Mouse (Mus musculus): ENCODE data around the gene Pnpla6. TPM values are rescaled to one million over a fixed set of nuclear protein-coding genes. Genes with fewer than 3 reads are reported as not detected.

The Pnpla6 gene
- polyA plus RNA-seq, 1 experiment: 18.6 TPM

- Histone ChIP-seq H3K79me3 (ENCODE audit: low read depth) (peaks cover 6% of the 10 kb centered on the region), H3ac (ENCODE audit: control insufficient read depth, insufficient read length, low read depth) (peak overlapping the region; percentile 67), H3K4me3 (ENCODE audit: insufficient read depth, poor library complexity, severe bottlenecking) (peak overlapping the region; percentile 41), H3K27me3 (ENCODE audit: control insufficient read depth, insufficient read depth, insufficient read length) (no peaks in the 10 kb centered on the region), H3K36me3 (ENCODE audit: control insufficient read depth, insufficient read depth) (peaks cover 8% of the 10 kb centered on the region), H3K79me2 (ENCODE audit: control insufficient read depth, insufficient read depth) (peaks cover 18% of the 10 kb centered on the region)
- TF ChIP-seq CTCF (IDR thresholded peaks at IDR 0.05; ENCODE audit: control insufficient read depth, insufficient read depth, insufficient read length) (no peak), FOSL1 (IDR thresholded peaks at IDR 0.05; ENCODE audit: insufficient read depth, low read length, poor library complexity, severe bottlenecking) (no peak), MYOG (IDR thresholded peaks at IDR 0.05; ENCODE audit: control insufficient read depth, extremely low read depth, insufficient read length) (no peak), MAX (IDR thresholded peaks at IDR 0.05) (no peak), CEBPB (IDR thresholded peaks at IDR 0.05; ENCODE audit: low read depth) (no peak), USF1 (IDR thresholded peaks at IDR 0.05; ENCODE audit: low read depth) (no peak)
Measured at GRCm38 (mm10) chr8:3499751-3500150, 15.4 kb upstream of the Pnpla6 start.

GRCm38 (mm10) chr8:3500235-3501090 lies 14.7 kb upstream of the Pnpla6 start, which contains the start of gene Mcoln1:
Mcoln1 (plus strand) TSS chr8:3500457.
- H3K79me2 ChIP-seq (ENCODE audit: control insufficient read depth, insufficient read depth): peaks cover 18% of the 10 kb centered on the region
- TF ChIP-seq FOSL1 (IDR thresholded peaks at IDR 0.05; ENCODE audit: insufficient read depth, low read length, poor library complexity, severe bottlenecking): no peak
- no peak for TF ChIP-seq CTCF (IDR thresholded peaks at IDR 0.05; ENCODE audit: control insufficient read depth, insufficient read depth, insufficient read length)
- no peak for TF ChIP-seq MYOD1 (IDR thresholded peaks at IDR 0.05; ENCODE audit: control insufficient read depth, insufficient read length, low read depth)
- no peak for TF ChIP-seq CEBPB (IDR thresholded peaks at IDR 0.05; ENCODE audit: low read depth)
- peak; percentile 79 for TF ChIP-seq MAX (IDR thresholded peaks at IDR 0.05)
- TF ChIP-seq USF1 (IDR thresholded peaks at IDR 0.05; ENCODE audit: low read depth): peak; percentile 99
- no peak for TF ChIP-seq MYOG (IDR thresholded peaks at IDR 0.05; ENCODE audit: control insufficient read depth, extremely low read depth, insufficient read length)
- H3K4me3 ChIP-seq (ENCODE audit: insufficient read depth, poor library complexity, severe bottlenecking): peak within 1 kb of the TSS; percentile 41
- peak within 1 kb of the TSS; percentile 92 for H3ac ChIP-seq (ENCODE audit: control insufficient read depth, insufficient read length, low read depth)
- peaks cover 5% of the 10 kb centered on the region for H3K79me3 ChIP-seq (ENCODE audit: low read depth)
- H3K27me3 ChIP-seq (ENCODE audit: control insufficient read depth, insufficient read depth, insufficient read length): no peaks in the 10 kb centered on the region
- peaks cover 5% of the 10 kb centered on the region for H3K36me3 ChIP-seq (ENCODE audit: control insufficient read depth, insufficient read depth)

GRCm38 (mm10) chr8:3502217-3502616 lies 13.0 kb upstream of the Pnpla6 start:
- peaks cover 18% of the 10 kb centered on the region for H3K79me2 ChIP-seq (ENCODE audit: control insufficient read depth, insufficient read depth)
- H3K27me3 ChIP-seq (ENCODE audit: control insufficient read depth, insufficient read depth, insufficient read length): no peaks in the 10 kb centered on the region
- H3K36me3 ChIP-seq (ENCODE audit: control insufficient read depth, insufficient read depth): peaks cover 20% of the 10 kb centered on the region
- H3ac ChIP-seq (ENCODE audit: control insufficient read depth, insufficient read length, low read depth): no peak overlapping the region
- peaks cover 5% of the 10 kb centered on the region for H3K79me3 ChIP-seq (ENCODE audit: low read depth)
- TF ChIP-seq MYOD1 (IDR thresholded peaks at IDR 0.05; ENCODE audit: control insufficient read depth, insufficient read length, low read depth): no peak
- TF ChIP-seq MYOG (IDR thresholded peaks at IDR 0.05; ENCODE audit: control insufficient read depth, extremely low read depth, insufficient read length): no peak
- TF ChIP-seq USF1 (IDR thresholded peaks at IDR 0.05; ENCODE audit: low read depth): no peak
- no peak for TF ChIP-seq MAX (IDR thresholded peaks at IDR 0.05)
- TF ChIP-seq CEBPB (IDR thresholded peaks at IDR 0.05; ENCODE audit: low read depth): no peak
- TF ChIP-seq CTCF (IDR thresholded peaks at IDR 0.05; ENCODE audit: control insufficient read depth, insufficient read depth, insufficient read length): no peak
- no peak for TF ChIP-seq FOSL1 (IDR thresholded peaks at IDR 0.05; ENCODE audit: insufficient read depth, low read length, poor library complexity, severe bottlenecking)
- no peak overlapping the region for H3K4me3 ChIP-seq (ENCODE audit: insufficient read depth, poor library complexity, severe bottlenecking)

- no peak overlapping the region for H3ac ChIP-seq (ENCODE audit: control insufficient read depth, insufficient read length, low read depth)
- no peaks in the 10 kb centered on the region for H3K27me3 ChIP-seq (ENCODE audit: control insufficient read depth, insufficient read depth, insufficient read length)
- no peaks in the 10 kb centered on the region for H3K79me3 ChIP-seq (ENCODE audit: low read depth)
Measured at GRCm38 (mm10) chr8:3507979-3508754, 7.0 kb upstream of the Pnpla6 start.

GRCm38 (mm10) chr8:3514681-3515247 lies 420 bp upstream of the Pnpla6 start:
- Histone ChIP-seq H3K36me3 (ENCODE audit: control insufficient read depth, insufficient read depth) (peaks cover 11% of the 10 kb centered on the region), H3ac (ENCODE audit: control insufficient read depth, insufficient read length, low read depth) (no peak overlapping the region), H3K27me3 (ENCODE audit: control insufficient read depth, insufficient read depth, insufficient read length) (no peaks in the 10 kb centered on the region), H3K79me3 (ENCODE audit: low read depth) (no peaks in the 10 kb centered on the region), H3K4me3 (ENCODE audit: insufficient read depth, poor library complexity, severe bottlenecking) (peak overlapping the region; percentile 59), H3K79me2 (ENCODE audit: control insufficient read depth, insufficient read depth) (peaks cover 12% of the 10 kb centered on the region)
- TF ChIP-seq FOSL1 (IDR thresholded peaks at IDR 0.05; ENCODE audit: insufficient read depth, low read length, poor library complexity, severe bottlenecking): no peak
- TF ChIP-seq MAX (IDR thresholded peaks at IDR 0.05): no peak
- TF ChIP-seq USF1 (IDR thresholded peaks at IDR 0.05; ENCODE audit: low read depth): no peak
- TF ChIP-seq CEBPB (IDR thresholded peaks at IDR 0.05; ENCODE audit: low read depth): no peak
- TF ChIP-seq MYOG (IDR thresholded peaks at IDR 0.05; ENCODE audit: control insufficient read depth, extremely low read depth, insufficient read length): no peak
- TF ChIP-seq MYOD1 (IDR thresholded peaks at IDR 0.05; ENCODE audit: control insufficient read depth, insufficient read length, low read depth): no peak
- TF ChIP-seq CTCF (IDR thresholded peaks at IDR 0.05; ENCODE audit: control insufficient read depth, insufficient read depth, insufficient read length): no peak

More at GRCm38 (mm10) chr8:3507979-3508754, 7.0 kb upstream of the Pnpla6 start:
- H3K79me2 ChIP-seq (ENCODE audit: control insufficient read depth, insufficient read depth): no peaks in the 10 kb centered on the region
- H3K36me3 ChIP-seq (ENCODE audit: control insufficient read depth, insufficient read depth): peaks cover 39% of the 10 kb centered on the region
- TF ChIP-seq CEBPB (IDR thresholded peaks at IDR 0.05; ENCODE audit: low read depth) (no peak), MAX (IDR thresholded peaks at IDR 0.05) (no peak)
- H3K4me3 ChIP-seq (ENCODE audit: insufficient read depth, poor library complexity, severe bottlenecking): no peak overlapping the region

Measured in C2C12 (cell line).